Mouse (Mus musculus): ENCODE measurements around the gene Mrc2. TPM values are rescaled to one million over a fixed set of nuclear protein-coding genes. Genes with fewer than 3 reads are reported as not detected.

The Mrc2 gene
- polyA plus RNA-seq, 1 experiment from 2014 or later = 19.1 TPM

DNA sequence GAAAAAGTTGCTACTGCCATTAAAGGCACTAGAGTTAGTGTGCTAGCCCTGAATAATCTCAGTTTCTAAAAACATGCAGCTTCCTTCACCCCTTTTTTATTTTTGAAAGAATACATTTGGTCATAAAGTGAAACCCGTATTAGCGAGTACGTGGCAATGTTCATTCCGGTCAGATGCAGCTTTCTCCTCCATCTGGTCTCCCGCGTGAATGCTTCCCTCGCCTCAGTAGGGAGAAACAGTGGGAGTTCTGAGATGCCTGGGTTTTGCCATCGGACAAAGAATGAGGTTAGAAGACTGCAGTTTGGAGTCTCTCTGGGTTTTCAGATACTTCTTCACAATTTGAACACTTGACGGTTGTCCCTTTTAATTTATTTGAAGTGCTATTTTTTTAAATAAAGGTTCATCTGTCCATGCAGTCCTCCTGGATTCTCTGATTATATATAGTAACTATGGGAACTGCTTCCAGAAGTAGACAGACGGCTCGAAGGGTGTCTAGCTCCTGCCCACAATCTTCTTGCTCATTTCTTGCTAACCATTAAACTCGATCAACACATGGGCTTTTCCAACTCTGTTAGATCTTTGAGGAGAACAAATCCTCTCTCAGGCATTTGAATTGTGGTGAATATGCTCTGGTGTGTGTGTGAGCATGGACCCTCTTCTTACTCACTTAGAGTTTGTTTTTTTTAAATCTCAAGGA lies 10.5 kb upstream of the Mrc2 start:
- WGBS = 82% methylated on average over 12 of the region's 12 CpGs
- Histone ChIP-seq H3K9me3 (no peaks in the 10 kb centered on the region), H3K27me3 (ENCODE audit: poor library complexity, severe bottlenecking) (no peaks in the 10 kb centered on the region), H3K4me1 (peaks cover 28% of the 10 kb centered on the region), H3K36me3 (replicated peaks) (peaks cover 98% of the 10 kb centered on the region), H3K4me3 (no peak overlapping the region), H3K27ac (no peak overlapping the region)
- DNase-seq (ENCODE audit: extremely low spot score, low spot score) = no peak

DNA sequence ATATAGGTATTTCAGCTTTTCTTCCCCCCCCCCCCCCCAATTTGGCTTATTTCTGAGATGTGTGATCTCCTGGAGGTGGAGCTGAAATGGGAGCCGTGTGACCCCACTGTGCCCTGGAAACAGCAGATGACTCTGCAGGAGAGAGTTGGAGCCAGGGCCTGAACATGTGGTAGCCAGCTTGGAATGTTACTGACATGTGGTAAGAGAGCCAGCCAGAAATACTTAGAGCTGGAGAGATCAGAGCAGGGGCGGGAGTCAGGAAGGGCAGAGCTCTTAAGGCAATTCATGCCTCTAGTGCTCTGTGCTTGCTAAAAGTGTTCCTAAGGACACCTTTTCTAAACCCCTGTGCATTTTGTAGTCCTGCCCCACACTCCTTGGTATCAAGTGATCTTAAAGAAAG lies 10.0 kb upstream of the Mrc2 start:
- no peak for DNase-seq (ENCODE audit: extremely low spot score, low spot score)
- peak overlapping the region; percentile 8; the same call in 1 of the 2 replicates for H3K27ac ChIP-seq
- H3K36me3 ChIP-seq (replicated peaks) = peaks cover 98% of the 10 kb centered on the region
- H3K9me3 ChIP-seq = no peaks in the 10 kb centered on the region
- H3K27me3 ChIP-seq (ENCODE audit: poor library complexity, severe bottlenecking) = no peaks in the 10 kb centered on the region
- 62% methylated on average over 2 of the region's 2 CpGs for WGBS
- H3K4me3 ChIP-seq = no peak overlapping the region
- peaks cover 28% of the 10 kb centered on the region for H3K4me1 ChIP-seq

- no peak for DNase-seq (ENCODE audit: extremely low spot score, low spot score)
- Histone ChIP-seq H3K27ac (peak overlapping the region; percentile 35; the same call in 1 of the 2 replicates), H3K36me3 (replicated peaks) (peaks cover 97% of the 10 kb centered on the region), H3K4me3 (no peak overlapping the region), H3K9me3 (no peaks in the 10 kb centered on the region), H3K4me1 (peaks cover 28% of the 10 kb centered on the region), H3K27me3 (ENCODE audit: poor library complexity, severe bottlenecking) (no peaks in the 10 kb centered on the region)
- WGBS = 90% methylated on average over 9 of the region's 9 CpGs
These were observed 9.4 kb upstream of the Mrc2 start for GRCm38 (mm10) chr11:105283016-105283415.

DNA sequence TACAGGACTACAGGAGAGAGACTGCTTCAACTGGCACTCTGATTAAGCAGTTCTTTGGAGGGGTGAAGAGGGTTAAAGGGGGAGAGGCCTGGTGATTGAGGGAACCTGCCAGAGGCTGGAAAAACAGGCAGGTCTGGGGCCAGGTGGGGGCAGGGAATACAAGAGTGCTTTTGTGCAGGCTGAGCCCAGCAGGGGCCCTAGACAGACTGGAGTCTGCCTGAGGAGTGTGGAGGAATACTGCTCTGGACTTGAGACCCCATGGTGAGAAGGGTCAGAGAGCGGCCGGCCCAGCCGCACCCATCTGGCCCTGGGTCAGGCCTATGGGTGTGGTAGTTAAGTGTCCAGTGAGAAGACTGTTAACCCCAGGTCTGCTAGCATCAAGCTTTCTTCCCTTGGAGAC lies 6.7 kb upstream of the Mrc2 start:
- no peak overlapping the region for H3K4me3 ChIP-seq
- H3K27ac ChIP-seq = peak overlapping the region; percentile 61
- H3K4me1 ChIP-seq = peaks cover 46% of the 10 kb centered on the region
- no peak for DNase-seq (ENCODE audit: extremely low spot score, low spot score)
- H3K27me3 ChIP-seq (ENCODE audit: poor library complexity, severe bottlenecking) = no peaks in the 10 kb centered on the region
- H3K9me3 ChIP-seq = no peaks in the 10 kb centered on the region
- H3K36me3 ChIP-seq (replicated peaks) = peaks cover 84% of the 10 kb centered on the region
- 44% methylated on average over 3 of the region's 3 CpGs for WGBS

DNA sequence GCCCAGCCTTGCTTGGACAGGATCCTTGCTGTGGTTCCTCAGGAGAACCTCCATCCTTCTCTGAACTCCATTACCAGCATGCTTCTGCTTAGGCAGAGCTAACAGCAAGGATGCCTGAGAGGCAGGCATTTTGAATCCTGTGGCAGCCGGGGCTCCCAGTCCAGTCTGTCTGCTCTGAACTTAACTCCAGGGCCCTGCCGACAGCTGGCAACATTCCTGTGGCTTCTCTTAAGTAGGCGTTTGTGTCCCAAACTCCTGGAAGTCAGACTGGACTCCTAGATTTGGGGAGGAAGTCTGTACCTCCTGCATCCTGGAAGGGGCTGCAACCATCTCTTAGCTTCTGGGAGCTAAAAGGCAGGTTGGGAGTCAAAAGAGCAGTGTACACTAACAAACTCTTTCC lies 3.0 kb upstream of the Mrc2 start:
- WGBS = 74% methylated on average over 3 of the region's 3 CpGs
- no peak overlapping the region for H3K27ac ChIP-seq
- 0 out of 2 replicates have a peak, but pooled peaks cover 8% of the 10 kb centered on the region for H3K27me3 ChIP-seq (ENCODE audit: poor library complexity, severe bottlenecking)
- H3K9me3 ChIP-seq = no peaks in the 10 kb centered on the region
- DNase-seq (ENCODE audit: extremely low spot score, low spot score) = no peak
- H3K36me3 ChIP-seq (replicated peaks) = peaks cover 47% of the 10 kb centered on the region
- H3K4me3 ChIP-seq = no peak overlapping the region
- H3K4me1 ChIP-seq = peaks cover 72% of the 10 kb centered on the region

DNA sequence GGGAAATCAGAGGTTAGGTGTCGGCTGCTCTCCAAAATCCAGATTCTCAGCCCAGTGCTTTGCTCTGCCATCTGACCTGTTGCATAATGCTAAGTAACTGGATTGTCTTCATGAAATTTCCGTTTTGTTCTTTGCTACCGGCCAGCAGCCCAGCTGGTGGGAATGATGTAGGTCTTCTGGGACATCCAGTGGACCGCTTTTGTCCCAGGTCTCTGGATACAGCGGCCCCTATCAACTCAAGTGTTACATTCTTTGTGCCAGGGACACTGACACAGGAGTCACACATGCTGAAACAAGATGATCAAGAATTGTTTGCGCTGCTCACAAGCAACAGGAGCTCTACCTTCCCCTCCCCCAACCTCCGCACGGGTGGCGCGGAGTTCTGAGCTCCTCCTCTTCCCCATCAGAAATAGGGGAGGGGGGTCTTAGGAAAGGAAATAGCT lies 741 bp upstream of the Mrc2 start:
- peak overlapping the region; percentile 76 for H3K4me3 ChIP-seq
- H3K4me1 ChIP-seq = peaks cover 69% of the 10 kb centered on the region
- peak overlapping the region; percentile 98 for H3K27ac ChIP-seq
- 0 out of 2 replicates have a peak, but pooled peaks cover 8% of the 10 kb centered on the region for H3K27me3 ChIP-seq (ENCODE audit: poor library complexity, severe bottlenecking)
- no peak for DNase-seq (ENCODE audit: extremely low spot score, low spot score)
- H3K36me3 ChIP-seq (replicated peaks) = peaks cover 37% of the 10 kb centered on the region
- WGBS = 1% methylated on average over 10 of the region's 10 CpGs
- H3K9me3 ChIP-seq = no peaks in the 10 kb centered on the region

DNA sequence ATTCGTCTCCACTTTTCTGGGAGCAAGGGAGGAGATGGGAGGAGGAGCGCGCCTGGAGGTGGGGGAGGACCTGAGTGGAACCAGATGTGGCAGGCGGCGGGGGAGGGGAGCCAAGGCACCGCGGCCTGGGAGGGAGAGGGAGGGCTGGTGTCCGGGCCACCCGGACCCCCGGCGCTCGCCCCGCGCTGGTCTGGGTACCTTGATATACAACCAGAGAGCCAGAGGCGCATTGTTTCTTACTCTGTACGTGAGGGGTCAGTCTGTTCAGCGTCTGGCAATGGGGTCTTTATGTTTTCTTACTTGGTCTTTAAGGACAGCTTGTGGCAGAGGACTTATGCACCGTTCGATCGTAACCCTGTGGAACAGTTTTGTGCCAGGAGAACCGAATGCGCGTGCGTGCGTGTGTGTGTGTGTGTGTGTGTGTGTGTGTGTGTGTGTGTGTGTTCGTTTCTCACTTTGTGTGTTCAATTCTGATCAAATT lies 698 bp downstream of the Mrc2 start:
- WGBS = 0% methylated on average over 26 of the region's 26 CpGs
- H3K27me3 ChIP-seq (ENCODE audit: poor library complexity, severe bottlenecking) = 0 out of 2 replicates have a peak, but pooled peaks cover 8% of the 10 kb centered on the region
- DNase-seq (ENCODE audit: extremely low spot score, low spot score) = peak; percentile 80
- H3K9me3 ChIP-seq = no peaks in the 10 kb centered on the region
- H3K36me3 ChIP-seq (replicated peaks) = peaks cover 39% of the 10 kb centered on the region
- H3K27ac ChIP-seq = peak overlapping the region; percentile 98
- H3K4me3 ChIP-seq = peak overlapping the region; percentile 76
- peaks cover 69% of the 10 kb centered on the region for H3K4me1 ChIP-seq

DNA sequence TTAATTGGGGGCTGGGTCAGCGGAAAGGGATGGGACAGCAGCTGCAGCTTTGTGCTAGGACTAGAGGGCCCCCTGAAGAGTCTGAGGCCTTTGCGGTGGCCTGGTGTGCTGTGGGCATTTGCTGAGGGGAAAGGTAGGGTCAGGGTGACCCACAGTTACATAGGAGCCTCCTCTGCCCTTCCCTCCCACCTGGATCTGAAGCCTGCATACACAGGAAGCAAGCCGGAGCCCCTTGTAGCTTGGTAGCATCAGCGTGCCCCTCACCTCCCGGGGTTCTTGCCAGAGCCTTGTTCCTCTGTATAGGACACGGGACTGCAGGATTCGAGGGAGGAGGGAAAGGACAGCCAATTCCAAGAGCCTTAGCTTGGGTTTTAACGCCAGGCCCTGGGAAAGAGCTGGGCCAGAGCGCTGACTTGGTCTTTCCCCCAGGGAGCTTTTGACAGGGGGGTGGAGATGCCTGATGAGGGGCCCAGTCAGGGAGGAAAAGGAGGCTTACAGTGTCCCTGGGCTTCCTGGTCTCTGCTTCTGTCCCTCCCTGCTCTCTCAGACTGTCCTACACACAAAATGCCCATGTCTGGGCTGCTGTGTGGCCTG lies 1.6 kb downstream of the Mrc2 start:
- DNase-seq (ENCODE audit: extremely low spot score, low spot score) = no peak
- Histone ChIP-seq H3K27ac (peak overlapping the region; percentile 98), H3K9me3 (no peaks in the 10 kb centered on the region), H3K4me3 (peak overlapping the region; percentile 76), H3K4me1 (peaks cover 69% of the 10 kb centered on the region), H3K36me3 (replicated peaks) (peaks cover 43% of the 10 kb centered on the region), H3K27me3 (ENCODE audit: poor library complexity, severe bottlenecking) (0 out of 2 replicates have a peak, but pooled peaks cover 8% of the 10 kb centered on the region)
- WGBS = 2% methylated on average over 9 of the region's 9 CpGs

DNA sequence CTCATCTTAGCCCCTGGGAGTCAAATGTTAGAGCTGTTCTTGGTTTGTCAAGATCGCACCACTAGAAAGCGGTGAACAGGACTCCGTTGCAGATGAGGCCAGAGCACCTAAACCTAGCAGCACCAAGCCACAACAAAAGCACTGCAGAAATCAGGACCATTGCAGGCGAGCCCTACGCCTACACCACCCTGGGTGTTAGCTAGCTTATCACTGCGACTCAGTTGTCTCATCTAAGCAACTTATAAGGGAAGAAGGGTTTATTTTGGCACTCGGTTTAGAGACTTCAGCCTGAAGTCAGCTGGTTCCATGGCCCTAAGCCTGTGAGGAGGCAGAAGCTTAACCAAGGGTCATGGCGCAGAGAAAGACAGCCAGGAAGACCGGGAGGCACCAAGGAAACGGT lies 3.6 kb downstream of the Mrc2 start:
- Histone ChIP-seq H3K4me1 (peaks cover 53% of the 10 kb centered on the region), H3K27ac (no peak overlapping the region), H3K36me3 (replicated peaks) (peaks cover 56% of the 10 kb centered on the region), H3K9me3 (no peaks in the 10 kb centered on the region), H3K27me3 (ENCODE audit: poor library complexity, severe bottlenecking) (0 out of 2 replicates have a peak, but pooled peaks cover 8% of the 10 kb centered on the region), H3K4me3 (no peak overlapping the region)
- DNase-seq (ENCODE audit: extremely low spot score, low spot score) = no peak
- WGBS = 92% methylated on average over 10 of the region's 10 CpGs

DNA sequence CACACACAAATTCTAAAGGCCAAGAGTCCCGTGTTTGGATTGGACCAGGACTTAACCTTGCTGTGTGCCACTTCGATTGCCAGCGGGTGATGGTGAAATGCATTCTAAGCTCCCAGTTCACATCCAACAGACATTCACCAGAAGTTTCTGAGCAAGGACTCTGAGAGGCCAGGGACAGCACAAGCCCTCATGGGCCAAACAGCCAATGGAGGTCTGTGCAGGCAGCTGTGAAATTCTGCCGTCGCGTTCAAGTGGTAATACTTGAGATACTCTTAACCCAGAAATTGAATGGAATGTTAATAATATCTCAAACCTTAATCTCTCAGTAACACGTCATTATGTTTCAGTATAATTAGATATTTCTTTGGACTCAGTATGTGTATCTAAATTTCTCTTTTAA lies 17.8 kb downstream of the Mrc2 start:
- whole genome bisulfite sequencing = 95% methylated on average over 7 of the region's 7 CpGs
- no peaks in the 10 kb centered on the region for H3K27me3 ChIP-seq (ENCODE audit: poor library complexity, severe bottlenecking)
- no peak overlapping the region for H3K27ac ChIP-seq
- no peak for DNase-seq (ENCODE audit: extremely low spot score, low spot score)
- no peaks in the 10 kb centered on the region for H3K9me3 ChIP-seq
- peaks cover 45% of the 10 kb centered on the region for H3K36me3 ChIP-seq (replicated peaks)
- H3K4me3 ChIP-seq = no peak overlapping the region
- peaks cover 53% of the 10 kb centered on the region for H3K4me1 ChIP-seq

DNA sequence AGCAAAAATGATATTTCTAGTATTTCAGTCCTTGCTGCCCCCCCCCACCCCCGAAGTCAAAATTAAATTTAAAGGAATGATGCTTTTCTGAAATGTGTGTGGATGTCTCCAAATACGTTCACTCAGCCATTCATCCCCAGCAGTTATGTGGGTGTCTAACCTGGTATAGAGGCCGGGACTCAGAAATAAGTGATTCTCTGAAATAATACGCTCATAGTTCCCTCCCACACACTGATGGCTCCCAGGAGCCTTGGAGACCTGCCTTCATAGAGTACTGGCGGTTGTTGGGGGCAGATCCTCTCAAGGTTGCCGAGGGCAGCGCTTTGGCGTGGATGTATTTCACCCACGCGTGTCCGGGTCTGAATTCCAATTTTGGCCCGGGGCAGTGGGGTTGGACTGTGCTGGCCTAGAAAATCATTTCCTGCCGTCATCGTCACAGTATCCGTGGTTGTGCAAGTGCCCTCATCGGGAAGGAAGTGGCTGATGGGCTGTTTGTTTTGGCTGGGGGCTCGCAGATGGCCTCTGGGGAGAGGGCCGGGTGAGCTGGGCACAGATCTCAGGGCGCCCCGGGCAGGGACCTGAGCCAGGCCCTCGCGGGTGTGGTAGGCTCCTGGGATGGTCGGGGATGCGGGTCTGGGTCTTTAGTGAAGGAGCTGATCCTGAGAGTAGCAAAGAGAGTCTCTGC lies 19.0 kb downstream of the Mrc2 start:
- H3K9me3 ChIP-seq = no peaks in the 10 kb centered on the region
- H3K4me3 ChIP-seq = no peak overlapping the region
- H3K27ac ChIP-seq = peak overlapping the region; percentile 73
- DNase-seq (ENCODE audit: extremely low spot score, low spot score) = no peak
- no peaks in the 10 kb centered on the region for H3K27me3 ChIP-seq (ENCODE audit: poor library complexity, severe bottlenecking)
- H3K36me3 ChIP-seq (replicated peaks) = peaks cover 39% of the 10 kb centered on the region
- H3K4me1 ChIP-seq = peaks cover 63% of the 10 kb centered on the region
- 78% methylated on average over 24 of the region's 24 CpGs for WGBS

DNA sequence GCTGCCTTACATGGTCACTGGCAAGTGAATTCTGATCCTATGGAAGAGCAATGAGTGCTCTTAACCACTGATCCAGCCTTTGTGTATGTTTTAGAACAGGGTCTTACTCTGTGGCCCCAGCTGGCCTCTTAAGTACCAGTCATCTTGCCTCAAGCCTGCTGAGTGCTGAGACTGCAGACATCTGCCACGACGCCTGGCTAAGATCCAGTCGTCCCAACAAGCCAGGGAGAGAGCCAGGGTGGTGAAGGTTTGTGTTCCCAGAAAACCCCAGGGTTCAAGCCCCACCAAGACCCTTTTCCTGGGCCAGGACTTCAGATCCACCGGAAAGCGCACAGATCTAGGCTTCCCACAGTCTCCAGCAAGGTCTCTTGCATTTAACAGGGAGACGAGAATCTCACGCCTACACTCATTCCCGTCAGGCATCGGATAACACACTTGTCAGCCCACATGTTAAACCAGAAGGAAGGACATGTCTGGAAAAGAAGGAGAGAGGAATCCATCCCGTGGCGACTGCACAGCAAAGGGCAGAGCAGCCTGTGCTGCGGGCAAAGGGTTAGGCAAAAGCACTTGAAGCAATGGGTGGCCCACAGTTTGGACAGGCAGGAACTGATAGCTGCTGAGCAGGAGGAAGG lies 20.0 kb downstream of the Mrc2 start:
- H3K4me1 ChIP-seq = peaks cover 63% of the 10 kb centered on the region
- peaks cover 31% of the 10 kb centered on the region for H3K36me3 ChIP-seq (replicated peaks)
- WGBS = 61% methylated on average over 12 of the region's 12 CpGs
- no peaks in the 10 kb centered on the region for H3K9me3 ChIP-seq
- H3K27ac ChIP-seq = peak overlapping the region; percentile 73
- H3K4me3 ChIP-seq = no peak overlapping the region
- H3K27me3 ChIP-seq (ENCODE audit: poor library complexity, severe bottlenecking) = no peaks in the 10 kb centered on the region
- DNase-seq (ENCODE audit: extremely low spot score, low spot score) = no peak

All from forebrain, embryonic 10.5 days (tissue).